Mouse (Mus musculus) kidney, postnatal 0 days (tissue): ENCODE results near the gene Oas2. TPM values are rescaled to one million over a fixed set of nuclear protein-coding genes. Genes with fewer than 3 reads are reported as not detected.

Experiments
- ATAC-seq: fragments of 200-750 bp; cut with Nextera tagmentation; replicated peaks from 2 replicates; pipeline ENCODE4 v1.8.0; 2017; ENCODE audit warnings: low read depth, moderate number of reproducible peaks, moderate TSS enrichment, moderate library complexity; ENCODE audit not compliant: low FRiP score
- DNase-seq: peaks from one replicate; pipeline ENCODE4 v3.0.0-alpha.2; 2016; ENCODE audit warnings: low spot score
- H3K27ac ChIP-seq: fragments of 300-500 bp; sonication (generic); 2 replicates; pipeline ENCODE4 v1.5.1; 2014; ENCODE audit warnings: mild to moderate bottlenecking
- H3K27me3 ChIP-seq: fragments of 300-500 bp; sonication (generic); 2 replicates; pipeline ENCODE4 v1.6.1; 2014; ENCODE audit warnings: low read length, mixed read lengths; ENCODE audit not compliant: insufficient read depth
- H3K36me3 ChIP-seq: fragments of 300-500 bp; sonication (generic); 2 replicates; pipeline ENCODE4 v1.6.1; 2014; ENCODE audit warnings: low read length, mixed read lengths; ENCODE audit not compliant: insufficient read depth
- H3K4me1 ChIP-seq: fragments of 300-500 bp; sonication (generic); replicated peaks from 2 replicates; pipeline ENCODE4 v1.6.1; 2014; ENCODE audit warnings: antibody characterized with exemption, low read length, mixed read lengths; ENCODE audit not compliant: insufficient read depth
- H3K4me2 ChIP-seq: fragments of 300-500 bp; sonication (generic); 2 replicates; pipeline ENCODE4 v1.6.1; 2014; ENCODE audit warnings: mild to moderate bottlenecking, low read length, moderate library complexity, mixed read lengths
- H3K4me3 ChIP-seq: fragments of 300-500 bp; sonication (generic); replicated peaks from 2 replicates; pipeline ENCODE4 v1.5.1; 2014; ENCODE audit warnings: low read depth, low read length
- H3K9ac ChIP-seq: fragments of 300-500 bp; sonication (generic); 2 replicates; pipeline ENCODE4 v1.6.1; 2014; ENCODE audit warnings: low read depth, low read length
- H3K9me3 ChIP-seq: fragments of 300-500 bp; sonication (generic); replicated peaks from 2 replicates; pipeline ENCODE4 v1.6.1; 2016; ENCODE audit warnings: low read length, inconsistent platforms, mixed read lengths
- CTCF ChIP-seq: IDR thresholded peaks from 2 replicates; pipeline ENCODE4 v1.5.1; 2016; ENCODE audit warnings: antibody characterized with exemption, low read depth, mild to moderate bottlenecking, moderate library complexity
- WGBS: fragments of 180-500 bp; shearing (Covaris S2); extraction: QIAGEN DNeasy Blood & Tissue Kit; methylation state at CpG from one replicate; pipeline ENCODE4 v1.1.7; 2014; 5-methylcytosine and 5-hydroxymethylcytosine counted together
- polyA plus RNA-seq: library from polyadenylated mRNA; unstranded; fragments of >200 nt; fragmentation: Nextera tagmentation; extraction: Ambion mirVana; gene quantifications from 2 replicates; pipeline ENCODE4 v1.2.1, GENCODE M21; 2015

Oas2 gene
- polyA plus RNA-seq, 1 experiment from 2014 or later: 0.87 TPM

DNA sequence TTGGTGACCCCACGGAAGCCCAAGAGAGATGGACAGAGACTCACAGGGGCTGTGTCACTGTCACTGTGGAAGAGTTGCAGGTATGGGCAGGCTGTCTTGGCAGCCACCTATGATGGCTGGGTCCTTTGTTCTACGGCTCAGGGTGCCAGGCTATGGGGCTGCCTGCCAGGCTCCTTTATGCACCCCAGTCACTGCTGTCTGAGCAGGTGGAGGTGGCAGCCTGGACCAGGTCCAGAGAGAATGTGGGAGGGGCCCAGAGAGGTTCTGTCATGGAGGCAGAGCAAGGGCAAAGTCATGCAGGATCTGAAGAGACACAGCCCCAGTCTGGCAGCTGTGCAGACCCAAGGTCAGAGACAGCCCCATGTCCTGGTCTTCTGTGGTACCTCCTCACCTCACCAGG, 46.7 kb downstream of the Oas2 start:
- no peak overlapping the region for H3K4me3 ChIP-seq
- WGBS: 75% methylated on average over 2 of the region's 2 CpGs

GRCm38 (mm10) chr5:120702421-120702820, 47.2 kb downstream of the Oas2 start:
- no peaks in the 10 kb centered on the region for H3K36me3 ChIP-seq
- no peak overlapping the region for H3K4me2 ChIP-seq
- H3K27ac ChIP-seq: no peak overlapping the region
- H3K27me3 ChIP-seq: no peaks in the 10 kb centered on the region; the same call in 1 of the 2 replicates
- H3K4me3 ChIP-seq: no peak overlapping the region
- ATAC-seq (no peak), DNase-seq (no peak)
- peaks cover 5% of the 10 kb centered on the region; the same call in 1 of the 2 replicates for H3K4me1 ChIP-seq
- WGBS: 86% methylated on average over 4 of the region's 4 CpGs
- H3K9ac ChIP-seq: no peak overlapping the region
- H3K9me3 ChIP-seq: no peaks in the 10 kb centered on the region
- TF ChIP-seq CTCF: no peak

More for the DNA sequence above, 46.7 kb downstream of the Oas2 start:
- no peaks in the 10 kb centered on the region; the same call in 1 of the 2 replicates for H3K27me3 ChIP-seq
- peaks cover 5% of the 10 kb centered on the region; the same call in 1 of the 2 replicates for H3K4me1 ChIP-seq
- DNase-seq (no peak), ATAC-seq (no peak)
- H3K9me3 ChIP-seq: no peaks in the 10 kb centered on the region
- no peak overlapping the region for H3K9ac ChIP-seq
- no peaks in the 10 kb centered on the region for H3K36me3 ChIP-seq
- no peak overlapping the region for H3K4me2 ChIP-seq
- no peak for TF ChIP-seq CTCF
- H3K27ac ChIP-seq: no peak overlapping the region

DNA sequence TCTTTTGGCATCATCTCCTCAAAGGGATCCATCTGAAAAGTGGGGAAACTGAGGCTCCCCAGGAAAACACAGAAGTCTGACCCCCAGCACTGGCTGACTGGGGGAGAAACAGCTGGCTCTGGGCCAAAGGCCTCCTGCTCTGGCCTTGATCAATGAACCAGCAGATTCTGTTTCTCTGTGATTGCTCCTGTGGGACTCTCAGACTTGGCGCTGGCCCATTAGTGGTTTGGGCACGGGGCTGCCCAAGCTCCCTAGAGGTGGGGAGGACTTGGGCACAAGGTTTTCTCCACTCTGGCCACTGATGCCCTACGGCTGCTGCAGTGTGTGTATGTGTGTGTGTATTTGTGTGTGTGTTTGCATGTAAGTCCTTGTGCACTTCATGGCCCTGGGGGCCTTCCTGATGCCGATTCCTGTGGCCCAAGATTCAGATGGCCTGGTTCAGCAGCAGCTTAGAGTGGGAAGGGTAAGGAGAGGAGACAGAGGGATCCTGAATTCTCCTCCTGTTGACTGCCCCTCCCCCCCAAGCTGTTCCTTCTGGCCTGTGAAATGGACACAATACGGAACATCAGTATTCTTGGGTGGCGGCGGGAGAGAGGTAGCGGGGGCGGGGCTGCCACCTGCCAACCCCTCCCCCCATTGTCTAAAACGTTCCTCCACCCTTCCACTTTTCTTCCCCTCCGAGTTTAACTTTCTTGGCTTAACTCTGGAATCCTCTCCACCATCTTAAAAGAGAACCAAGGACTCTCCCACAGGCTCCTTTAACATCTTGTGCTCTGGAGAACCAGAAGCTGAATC, 48.5 kb downstream of the Oas2 start:
- no peaks in the 10 kb centered on the region for H3K9me3 ChIP-seq
- 55% methylated on average over 11 of the region's 11 CpGs for WGBS
- TF ChIP-seq CTCF: no peak

GRCm38 (mm10) chr5:120698801-120699391, 50.8 kb downstream of the Oas2 start:
- H3K27me3 ChIP-seq: peaks cover 19% of the 10 kb centered on the region
- WGBS: 48% methylated on average over 16 of the region's 16 CpGs
- TF ChIP-seq CTCF: no peak
- no peaks in the 10 kb centered on the region for H3K36me3 ChIP-seq
- no peaks in the 10 kb centered on the region for H3K9me3 ChIP-seq
- no peak overlapping the region for H3K4me2 ChIP-seq
- no peak overlapping the region for H3K4me3 ChIP-seq
- no peaks in the 10 kb centered on the region for H3K4me1 ChIP-seq
- no peak overlapping the region for H3K27ac ChIP-seq
- ATAC-seq (no peak), DNase-seq (no peak)
- no peak overlapping the region for H3K9ac ChIP-seq

More for the DNA sequence above, 48.5 kb downstream of the Oas2 start:
- no peaks in the 10 kb centered on the region for H3K36me3 ChIP-seq
- no peaks in the 10 kb centered on the region for H3K4me1 ChIP-seq
- no peak overlapping the region for H3K27ac ChIP-seq
- no peak overlapping the region for H3K9ac ChIP-seq
- H3K4me2 ChIP-seq: no peak overlapping the region
- ATAC-seq (no peak), DNase-seq (no peak)
- no peak overlapping the region for H3K4me3 ChIP-seq
- H3K27me3 ChIP-seq: no peaks in the 10 kb centered on the region; the same call in 1 of the 2 replicates

DNA sequence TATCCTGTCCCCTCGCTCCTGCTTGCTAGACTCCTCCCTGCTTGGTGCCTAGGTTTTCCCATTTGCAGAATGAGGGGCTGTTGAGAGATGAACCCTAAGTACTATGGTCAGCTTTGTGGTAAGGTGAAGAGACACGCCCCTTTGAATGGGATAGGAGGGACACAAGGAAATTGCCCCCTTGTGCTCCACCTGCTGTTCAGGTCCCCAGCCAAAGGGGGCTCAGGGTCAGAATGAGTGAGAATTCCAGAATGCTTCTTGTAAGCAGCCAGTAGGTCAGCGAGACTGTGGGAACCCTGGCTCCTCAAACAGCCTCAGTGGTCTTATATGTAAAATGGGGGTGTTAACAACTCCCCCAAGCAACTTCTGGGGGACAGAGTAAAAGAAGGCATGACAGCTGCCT, 51.5 kb downstream of the Oas2 start:
- H3K9me3 ChIP-seq: no peaks in the 10 kb centered on the region
- H3K4me3 ChIP-seq: no peak overlapping the region
- no peak overlapping the region for H3K9ac ChIP-seq
- ATAC-seq (no peak), DNase-seq (no peak)
- H3K4me2 ChIP-seq: no peak overlapping the region
- peaks cover 22% of the 10 kb centered on the region for H3K27me3 ChIP-seq
- no peaks in the 10 kb centered on the region for H3K36me3 ChIP-seq
- H3K27ac ChIP-seq: no peak overlapping the region
- 62% methylated on average over 3 of the region's 3 CpGs for WGBS
- H3K4me1 ChIP-seq: no peaks in the 10 kb centered on the region
- no peak for TF ChIP-seq CTCF

DNA sequence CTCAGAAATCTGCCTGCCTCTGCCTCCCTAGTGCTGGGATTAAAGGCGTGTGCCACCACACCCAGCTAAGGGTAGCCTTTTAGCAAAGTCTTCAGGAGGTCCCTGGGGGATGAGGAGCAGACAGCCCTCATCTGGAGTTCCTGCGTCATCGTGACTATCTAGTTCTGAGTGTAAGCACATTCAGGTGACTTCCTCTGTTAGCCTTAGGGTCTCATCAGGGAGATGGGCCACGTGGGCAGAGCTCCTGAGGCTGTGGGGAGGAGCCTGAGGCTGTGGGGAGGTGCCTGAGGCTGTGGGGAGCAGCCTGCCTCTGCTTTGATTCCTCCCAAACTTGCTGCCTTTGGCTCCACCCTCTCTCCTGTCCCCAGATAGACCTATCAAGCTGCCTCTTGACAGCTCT, 52.8 kb downstream of the Oas2 start:
- Histone ChIP-seq H3K27me3 (peaks cover 22% of the 10 kb centered on the region), H3K9me3 (no peaks in the 10 kb centered on the region), H3K36me3 (no peaks in the 10 kb centered on the region), H3K9ac (no peak overlapping the region), H3K27ac (no peak overlapping the region), H3K4me3 (no peak overlapping the region), H3K4me2 (no peak overlapping the region), H3K4me1 (no peaks in the 10 kb centered on the region)
- no peak for TF ChIP-seq CTCF
- ATAC-seq: no peak
- 66% methylated on average over 4 of the region's 4 CpGs for WGBS
- DNase-seq: no peak
